Mouse (Mus musculus) midbrain, postnatal 0 days (tissue): Measurements from ENCODE around the gene Bpi. TPM values are rescaled to one million over a fixed set of nuclear protein-coding genes. Genes with fewer than 3 reads are reported as not detected.

Experiments
- ATAC-seq: fragments of 200-750 bp; cut with Nextera tagmentation; 2 replicates; pipeline ENCODE4 v1.8.0; 2017; ENCODE audit warnings: moderate number of reproducible peaks, mild to moderate bottlenecking, moderate TSS enrichment, moderate library complexity; ENCODE audit not compliant: low FRiP score
- DNase-seq: peaks from one replicate; pipeline ENCODE4 v3.0.0-alpha.2; 2015; ENCODE audit warnings: low spot score
- H3K27ac ChIP-seq: fragments of 300-500 bp; sonication (generic); 2 replicates; pipeline ENCODE4 v1.5.1; 2014; ENCODE audit warnings: low read depth, mild to moderate bottlenecking, low read length, mixed read lengths
- H3K27me3 ChIP-seq: fragments of 300-500 bp; sonication (generic); 2 replicates; pipeline ENCODE4 v1.6.1; 2014; ENCODE audit warnings: low read length, control low read depth, mixed read lengths; ENCODE audit not compliant: insufficient read depth
- H3K36me3 ChIP-seq: fragments of 300-500 bp; sonication (generic); 2 replicates; pipeline ENCODE4 v1.6.1; 2014; ENCODE audit warnings: low read length, control low read depth, mixed read lengths; ENCODE audit not compliant: insufficient read depth
- H3K4me1 ChIP-seq: fragments of 300-500 bp; sonication (generic); 2 replicates; pipeline ENCODE4 v1.6.1; 2014; ENCODE audit warnings: mild to moderate bottlenecking, control low read depth, antibody characterized with exemption, low read length, mixed read lengths; ENCODE audit not compliant: insufficient read depth
- H3K4me2 ChIP-seq: fragments of 300-500 bp; sonication (generic); 2 replicates; pipeline ENCODE4 v1.6.1; 2014; ENCODE audit warnings: low read depth, mild to moderate bottlenecking, low read length, mixed read lengths; ENCODE audit not compliant: poor library complexity, severe bottlenecking
- H3K4me3 ChIP-seq: fragments of 300-500 bp; sonication (generic); 2 replicates; pipeline ENCODE4 v1.5.1; 2014; ENCODE audit warnings: low read depth, mild to moderate bottlenecking, low read length, moderate library complexity
- H3K9ac ChIP-seq: fragments of 300-500 bp; sonication (generic); replicated peaks from 2 replicates; pipeline ENCODE4 v1.6.1; 2014; ENCODE audit warnings: mild to moderate bottlenecking, low read length, moderate library complexity, mixed read lengths; ENCODE audit not compliant: poor library complexity, severe bottlenecking
- H3K9me3 ChIP-seq: fragments of 300-500 bp; sonication (generic); 2 replicates; pipeline ENCODE4 v1.6.1; 2016; ENCODE audit warnings: low read length, control low read depth
- CTCF ChIP-seq: IDR thresholded peaks from 2 replicates; pipeline ENCODE4 v1.5.1; 2016; ENCODE audit warnings: antibody characterized with exemption, mild to moderate bottlenecking
- WGBS: fragments of 180-500 bp; shearing (Covaris S2); extraction: QIAGEN DNeasy Blood & Tissue Kit; methylation state at CpG from one replicate; pipeline ENCODE4 v1.1.7; 2014; 5-methylcytosine and 5-hydroxymethylcytosine counted together
- polyA plus RNA-seq: library from polyadenylated mRNA; unstranded; fragments of >200 nt; fragmentation: Nextera tagmentation; extraction: Ambion mirVana; gene quantifications from 2 replicates; pipeline ENCODE4 v1.2.1, GENCODE M21; 2015
- total RNA-seq: library from RNA; depleted of rRNA; stranded (reverse); fragments of >200 nt; gene quantifications from 2 replicates; pipeline ENCODE4 v1.2.3, GENCODE M21; 2014

Gene Bpi
- total and polyA plus RNA-seq, 2 experiments from 2014 or later, result 0.22 TPM; not detected in 1

- H3K36me3 ChIP-seq, result no peaks in the 10 kb centered on the region
- DNase-seq, result peak; percentile 63
- H3K27me3 ChIP-seq, result no peaks in the 10 kb centered on the region
- no peak for ATAC-seq
- H3K27ac ChIP-seq, result no peak overlapping the region
- H3K4me2 ChIP-seq, result no peak overlapping the region
- no peaks in the 10 kb centered on the region for H3K9me3 ChIP-seq
- H3K4me3 ChIP-seq, result no peak overlapping the region
- TF ChIP-seq CTCF, result peak; percentile 78
- no peaks in the 10 kb centered on the region for H3K4me1 ChIP-seq
- no peak overlapping the region for H3K9ac ChIP-seq
- 15% methylated on average over 12 of the region's 12 CpGs for WGBS
Measured at GRCm38 (mm10) chr2:158258781-158259180, 887 bp downstream of the Bpi start.

DNA sequence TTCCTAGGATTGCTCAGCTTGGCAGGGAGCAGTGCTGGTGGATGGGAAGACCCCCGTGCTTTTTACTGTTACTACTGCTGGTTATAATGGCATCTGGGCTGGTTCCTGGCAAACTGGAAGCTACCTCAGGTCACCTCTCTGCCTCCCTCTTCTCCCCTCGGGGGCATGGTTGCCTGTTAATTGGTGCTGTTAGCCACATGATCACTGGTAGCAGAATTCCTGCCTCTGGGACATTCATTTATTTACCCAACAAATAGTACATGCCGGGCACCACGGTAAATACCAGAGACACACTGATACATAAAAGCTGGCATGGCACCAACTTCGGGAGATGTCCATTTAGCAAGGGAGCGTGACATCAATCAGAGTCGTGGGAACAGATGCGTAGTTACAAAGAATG lies 1.6 kb downstream of the Bpi start:
- H3K9ac ChIP-seq, result no peak overlapping the region
- no peak overlapping the region for H3K4me2 ChIP-seq
- H3K4me3 ChIP-seq, result no peak overlapping the region
- no peak for TF ChIP-seq CTCF
- ATAC-seq (no peak), DNase-seq (no peak)
- H3K36me3 ChIP-seq, result no peaks in the 10 kb centered on the region
- H3K27ac ChIP-seq, result no peak overlapping the region
- H3K4me1 ChIP-seq, result no peaks in the 10 kb centered on the region
- WGBS, result 77% methylated on average over 8 of the region's 8 CpGs
- no peaks in the 10 kb centered on the region for H3K27me3 ChIP-seq
- no peaks in the 10 kb centered on the region for H3K9me3 ChIP-seq

DNA sequence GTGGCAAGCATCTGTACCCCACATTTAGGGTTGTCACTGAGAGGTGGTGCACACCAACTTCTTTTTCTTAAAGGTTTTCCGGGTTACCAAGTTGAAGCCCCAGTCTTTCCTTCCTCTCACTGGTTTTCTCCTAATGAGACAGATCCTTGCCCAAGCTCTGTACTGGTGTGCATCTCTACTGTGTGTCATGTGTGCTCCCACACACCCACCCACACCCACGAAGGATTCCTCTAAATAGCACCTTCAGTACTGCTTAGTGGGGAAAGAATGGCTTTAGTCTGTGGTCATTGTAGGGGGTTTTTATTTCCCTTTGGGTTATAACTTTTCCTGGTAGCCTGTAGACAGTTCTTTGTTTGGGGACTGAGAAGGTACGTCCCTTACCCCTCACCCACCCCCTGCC lies 7.0 kb downstream of the Bpi start:
- ATAC-seq (no peak), DNase-seq (no peak)
- Histone ChIP-seq H3K27ac (no peak overlapping the region), H3K9me3 (no peaks in the 10 kb centered on the region), H3K4me1 (no peaks in the 10 kb centered on the region), H3K4me2 (no peak overlapping the region), H3K36me3 (no peaks in the 10 kb centered on the region), H3K27me3 (no peaks in the 10 kb centered on the region), H3K4me3 (no peak overlapping the region), H3K9ac (no peak overlapping the region)
- WGBS, result 84% methylated on average over 3 of the region's 3 CpGs
- TF ChIP-seq CTCF, result no peak

- Histone ChIP-seq H3K27me3 (no peaks in the 10 kb centered on the region), H3K27ac (no peak overlapping the region), H3K9me3 (no peaks in the 10 kb centered on the region), H3K4me1 (no peaks in the 10 kb centered on the region), H3K9ac (no peak overlapping the region), H3K4me3 (no peak overlapping the region), H3K4me2 (no peak overlapping the region), H3K36me3 (no peaks in the 10 kb centered on the region)
- 74% methylated on average over 8 of the region's 8 CpGs for WGBS
- ATAC-seq (no peak), DNase-seq (no peak)
- no peak for TF ChIP-seq CTCF
Measured at GRCm38 (mm10) chr2:158270017-158270416, 12.1 kb downstream of the Bpi start.

- H3K4me2 ChIP-seq, result no peak overlapping the region
- H3K27ac ChIP-seq, result no peak overlapping the region
- H3K9ac ChIP-seq, result no peak overlapping the region
- no peak for TF ChIP-seq CTCF
- no peaks in the 10 kb centered on the region for H3K36me3 ChIP-seq
- no peaks in the 10 kb centered on the region for H3K27me3 ChIP-seq
- H3K9me3 ChIP-seq, result no peaks in the 10 kb centered on the region
- ATAC-seq (no peak), DNase-seq (peak; percentile 21)
- H3K4me3 ChIP-seq, result no peak overlapping the region
- WGBS, result 21% methylated on average over 2 of the region's 2 CpGs
- no peaks in the 10 kb centered on the region for H3K4me1 ChIP-seq
Measured at GRCm38 (mm10) chr2:158273646-158274045, 15.8 kb downstream of the Bpi start.

DNA sequence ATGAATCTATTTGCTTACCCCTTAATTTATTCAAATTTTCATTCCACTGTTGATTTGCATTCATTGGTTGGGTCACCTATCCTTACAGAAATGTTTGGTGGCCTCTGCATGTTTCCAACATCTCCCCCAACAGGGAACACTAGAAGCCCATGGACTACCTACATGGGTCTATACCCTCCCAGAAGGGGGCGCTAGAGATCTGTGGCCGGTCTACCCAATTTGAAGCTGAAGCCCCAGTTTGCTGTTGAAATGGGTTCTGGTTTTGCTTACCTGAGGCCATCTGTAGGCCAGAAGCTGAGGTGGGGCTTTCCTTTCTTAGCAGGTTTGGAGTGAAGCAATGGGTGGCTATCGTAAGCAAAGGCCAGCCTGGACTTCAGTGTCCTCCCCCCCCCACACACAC lies 17.5 kb downstream of the Bpi start:
- TF ChIP-seq CTCF, result no peak
- H3K9me3 ChIP-seq, result no peaks in the 10 kb centered on the region
- no peak overlapping the region for H3K4me3 ChIP-seq
- H3K36me3 ChIP-seq, result no peaks in the 10 kb centered on the region
- ATAC-seq (no peak), DNase-seq (no peak)
- no peak overlapping the region for H3K27ac ChIP-seq
- no peak overlapping the region for H3K4me2 ChIP-seq
- H3K9ac ChIP-seq, result no peak overlapping the region
- no peaks in the 10 kb centered on the region for H3K4me1 ChIP-seq
- WGBS, result 89% methylated on average over 3 of the region's 3 CpGs
- no peaks in the 10 kb centered on the region for H3K27me3 ChIP-seq
